Mouse (Mus musculus) gastrocnemius, postnatal 4 days (tissue): ENCODE results near the gene Tubgcp4. TPM values are rescaled to one million over a fixed set of nuclear protein-coding genes. Genes with fewer than 3 reads are reported as not detected.
"Not testable (repeated sequence)": the region's sequence is repeated elsewhere in the genome, so short reads cannot be mapped to it uniquely, and the experiment has no call there.

Source experiments
- DNase-seq, 2 experiments: peaks; one replicate each; pipeline ENCODE4 v3.0.0; 2021 to 2022; ENCODE audit warnings: low spot score in 2 of 2, mixed read lengths in 2 of 2
- long read RNA-seq, 2 experiments: library from polyadenylated mRNA; stranded (forward); transcript quantifications; one replicate each; pipeline ENCODE4 v2.0.0; 2021
- total RNA-seq, 2 experiments: library from RNA; stranded (reverse); gene quantifications; 2 replicates each; pipeline ENCODE4 v1.2.3; 2021

Tubgcp4 gene
- total RNA-seq = 10 to 100 TPM; 20.8 to 23.1 TPM
- long read RNA-seq, experiment 1, full-length matches to known transcripts = 9 of 14 reads
- long read RNA-seq, experiment 1, partial matches to known transcripts = 1 of 14 reads
- long read RNA-seq, experiment 1, other reads (novel, unspliced or antisense) = 4 of 14 reads
- long read RNA-seq, experiment 2, full-length matches to known transcripts = 18 of 24 reads
- long read RNA-seq, experiment 2, partial matches to known transcripts = 1 of 24 reads
- long read RNA-seq, experiment 2, other reads (novel, unspliced or antisense) = 5 of 24 reads

DNA sequence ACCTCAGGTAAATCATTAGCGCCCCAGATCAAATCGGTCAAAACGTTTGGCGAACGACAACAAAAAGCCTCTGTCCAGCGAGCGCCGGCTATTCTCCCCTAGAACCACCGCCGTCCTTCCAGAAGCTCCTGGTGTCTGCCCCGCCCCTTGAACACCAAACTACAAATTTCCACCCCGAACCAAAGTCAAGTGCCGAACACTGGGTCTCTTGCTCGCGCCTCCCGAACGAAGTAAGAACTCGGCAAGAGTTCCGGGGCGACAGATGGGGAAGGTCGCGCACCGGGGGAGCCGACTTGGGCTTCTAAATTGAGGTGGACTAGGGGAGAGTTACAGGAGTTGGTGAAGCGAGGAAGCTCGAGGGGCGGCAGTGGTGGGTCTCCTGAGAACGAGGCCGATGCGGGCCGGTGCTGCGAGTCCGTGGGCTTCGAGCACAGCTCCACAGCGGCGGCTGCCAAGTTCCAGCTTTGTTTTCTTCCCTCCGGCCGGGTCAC, at the start of gene Tubgcp4:
TSS of gene Tubgcp4 (plus strand) at position 174 of the 491 bp plus-strand sequence.
- DNase-seq = no peak

DNA sequence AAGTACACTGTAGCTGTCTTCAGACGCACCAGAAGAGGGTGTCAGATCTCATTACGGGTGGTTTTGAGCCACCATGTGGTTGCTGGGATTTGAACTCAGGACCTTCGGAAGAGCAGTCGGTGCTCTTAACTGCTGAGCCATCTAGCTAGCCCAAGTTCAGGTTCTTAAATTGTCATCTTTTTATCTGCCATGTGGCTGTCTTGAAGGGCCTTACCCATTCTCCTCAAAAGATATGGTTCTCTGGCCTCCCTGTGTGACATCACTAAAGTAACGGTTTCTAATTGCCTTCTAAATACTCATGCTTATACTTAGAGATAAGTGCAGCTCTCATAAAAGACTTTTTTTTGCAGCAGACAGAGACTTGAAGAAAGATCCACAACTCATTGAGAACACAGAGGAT, 44.2 kb upstream of the Tubgcp4 start:
- DNase-seq = not testable (repeated sequence)

DNA sequence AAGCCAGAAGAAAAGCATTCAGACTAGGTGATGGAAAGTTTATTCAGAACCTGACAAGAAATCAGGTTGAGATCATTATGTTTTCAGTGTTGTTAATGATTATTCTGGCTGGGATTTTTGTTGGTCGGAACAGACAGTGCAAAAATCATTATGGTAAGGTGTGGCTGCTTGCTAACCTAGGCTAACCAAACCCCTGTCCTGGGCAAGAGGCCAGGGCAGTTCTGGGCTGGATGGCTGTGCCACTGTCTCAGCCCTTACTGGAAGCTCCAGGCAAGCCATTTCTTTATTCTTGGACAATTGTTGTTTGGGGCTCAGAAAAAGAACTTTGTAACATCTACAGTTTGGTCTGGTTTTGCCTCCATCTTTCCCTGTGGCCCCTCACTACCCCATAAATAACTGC, 42.9 kb upstream of the Tubgcp4 start:
- DNase-seq = no peak

DNA sequence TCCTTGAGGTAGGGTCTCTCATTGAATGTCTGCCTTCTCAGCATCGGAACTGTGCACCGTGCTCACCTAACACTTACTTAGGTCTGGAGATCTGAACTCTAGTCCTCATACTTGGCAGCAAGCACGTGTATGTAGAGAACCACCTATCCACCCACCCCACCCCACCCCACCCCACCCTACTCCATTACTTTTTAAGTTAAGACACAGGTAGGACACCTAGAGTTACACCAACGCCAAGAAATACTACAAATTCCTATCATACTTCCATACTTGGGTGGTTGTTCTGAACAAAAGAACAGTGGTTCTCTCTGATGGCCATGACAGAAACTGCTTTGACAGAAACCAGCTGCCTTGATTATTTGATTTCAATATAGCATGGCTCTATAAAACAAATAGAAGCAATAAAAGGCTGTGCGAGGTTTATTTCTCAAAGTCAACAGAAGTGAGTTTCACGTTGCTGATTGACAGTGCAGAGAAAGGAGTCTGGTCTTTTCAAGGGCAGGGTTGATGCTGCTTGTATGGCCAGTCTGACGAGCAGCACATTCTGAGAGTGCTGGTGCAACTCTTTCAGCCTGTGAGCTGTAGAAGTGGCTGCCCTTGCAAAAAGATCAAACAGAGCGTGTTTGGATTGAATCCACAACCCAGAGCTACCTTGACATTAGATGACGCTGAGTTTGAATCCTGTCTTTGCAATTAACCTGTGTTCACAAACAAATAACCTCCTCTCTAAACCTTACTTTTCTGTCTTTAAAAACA, 41.4 kb upstream of the Tubgcp4 start:
- no peak for DNase-seq

DNA sequence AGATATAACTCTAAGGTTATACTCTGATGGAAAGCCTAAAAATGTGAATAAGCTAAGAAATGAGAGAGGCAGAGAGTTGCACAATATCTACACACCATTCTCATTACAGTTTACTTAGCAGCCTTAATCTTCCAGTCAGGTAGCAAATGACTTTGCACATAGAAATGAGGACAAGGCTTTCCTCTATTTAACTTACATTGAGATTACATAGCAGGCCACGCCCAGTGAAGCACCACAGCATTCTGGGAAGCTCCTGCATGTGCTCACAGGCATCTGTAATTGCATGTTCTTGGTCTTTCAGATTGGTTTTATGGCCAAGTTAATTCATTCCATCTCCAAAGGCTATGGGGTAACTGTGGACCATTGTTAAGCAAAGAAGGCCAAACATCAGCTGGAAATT, 37.6 kb upstream of the Tubgcp4 start:
- no peak for DNase-seq

DNA sequence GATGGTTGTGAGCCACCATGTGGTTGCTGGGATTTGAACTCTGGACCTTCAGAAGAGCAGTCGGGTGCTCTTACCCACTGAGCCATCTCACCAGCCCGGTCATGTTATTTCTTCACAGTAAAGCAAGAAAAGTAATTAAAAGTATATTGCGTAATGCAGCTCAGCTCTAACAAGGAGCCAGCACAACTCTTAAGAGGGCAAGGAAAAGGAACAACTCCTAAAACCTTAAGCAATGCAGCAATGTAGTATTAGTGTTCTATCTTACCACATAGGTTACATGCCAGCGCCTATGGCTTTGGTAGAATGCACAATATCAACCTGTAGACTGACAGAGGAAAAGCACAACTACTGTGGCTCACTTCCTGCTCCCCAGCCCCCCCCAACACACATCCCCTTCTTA, 33.1 kb upstream of the Tubgcp4 start:
- DNase-seq = no peak

DNA sequence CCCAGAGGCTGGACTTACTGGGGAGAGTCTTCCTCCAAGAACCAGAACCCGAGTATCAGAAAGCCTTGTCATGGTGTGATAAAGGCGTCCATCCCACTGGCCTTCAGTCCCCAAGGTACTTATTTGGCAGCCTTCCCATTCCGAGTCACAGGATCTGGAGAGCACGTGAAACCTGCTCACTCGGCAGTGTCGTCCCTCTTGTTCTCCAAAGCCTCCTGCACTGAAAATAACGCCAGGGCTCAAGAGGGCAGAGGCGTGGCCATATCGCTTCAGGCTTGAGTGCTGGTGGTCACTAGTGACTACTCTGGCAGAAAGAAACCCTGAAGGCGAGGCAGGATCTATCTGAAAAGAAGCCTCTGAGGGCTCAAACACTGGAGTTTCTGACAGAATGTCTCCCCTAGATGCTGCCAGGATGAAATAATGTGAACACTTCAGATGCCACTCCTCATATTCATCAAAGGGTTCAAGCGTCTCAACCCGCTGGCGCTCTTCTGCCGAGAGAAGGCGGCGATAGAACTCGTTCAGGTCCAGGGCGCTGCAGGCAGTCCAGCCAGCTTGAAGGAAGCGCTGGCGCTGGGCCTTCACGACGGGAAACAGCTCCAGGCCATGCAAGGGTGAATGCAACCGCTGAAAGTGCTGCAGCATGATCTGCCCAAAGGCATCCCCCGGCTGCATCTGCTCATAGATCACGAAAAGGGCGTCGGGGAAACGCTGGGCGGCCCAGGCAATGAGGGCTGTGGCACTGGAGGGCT, 31.0 kb upstream of the Tubgcp4 start:
- DNase-seq = peak in 1 of 2 experiments; percentile 15

DNA sequence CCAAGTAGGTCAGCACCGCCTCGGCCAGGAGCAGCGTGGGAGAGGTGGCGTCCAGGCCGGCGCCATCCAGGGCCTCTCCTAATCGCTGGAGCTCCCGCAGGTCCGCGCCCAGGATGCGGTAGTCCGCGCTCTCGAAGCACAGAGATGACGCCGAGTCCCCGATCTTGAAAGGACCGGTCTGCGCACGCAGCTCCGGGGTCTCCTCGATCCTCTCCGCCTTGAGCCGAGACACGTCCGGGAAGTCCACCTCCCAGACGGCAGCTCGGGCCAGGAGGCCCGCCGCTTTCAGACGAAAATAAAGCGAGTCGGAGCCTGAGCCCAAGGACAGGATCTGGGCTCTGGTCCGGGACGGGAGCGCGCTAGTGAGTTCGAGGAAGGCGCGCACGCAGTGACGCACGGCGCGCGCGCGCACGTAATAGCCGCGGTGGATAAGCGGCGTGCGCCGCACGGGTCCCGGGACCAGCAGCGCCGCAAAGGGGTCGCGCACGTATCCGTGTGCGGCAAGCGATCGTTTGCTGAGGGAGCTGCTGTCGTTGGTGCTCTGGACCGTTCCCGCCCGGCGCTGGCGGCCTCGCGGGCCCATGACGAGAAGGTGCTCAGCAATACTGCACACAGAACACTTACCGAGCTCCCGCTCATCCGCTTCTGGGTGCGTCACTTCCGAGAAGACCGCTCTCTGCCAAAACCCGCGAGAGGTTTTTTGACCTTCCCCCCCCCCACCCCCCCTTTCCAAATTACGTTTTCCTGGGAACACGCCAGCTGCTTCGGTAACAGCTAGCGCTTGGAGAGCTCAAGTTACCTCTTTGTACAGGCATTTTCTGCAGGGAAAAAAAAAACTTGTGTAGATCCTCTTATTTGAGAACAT, 30.2 kb upstream of the Tubgcp4 start, which contains the start of the genes Adal and Lcmt2:
TSS of gene Adal (plus strand) at position 411 of the 865 bp plus-strand sequence.
TSS of gene Lcmt2 (minus strand) at position 636 of the 865 bp plus-strand sequence.
- DNase-seq = peak; percentile 79 to 89

DNA sequence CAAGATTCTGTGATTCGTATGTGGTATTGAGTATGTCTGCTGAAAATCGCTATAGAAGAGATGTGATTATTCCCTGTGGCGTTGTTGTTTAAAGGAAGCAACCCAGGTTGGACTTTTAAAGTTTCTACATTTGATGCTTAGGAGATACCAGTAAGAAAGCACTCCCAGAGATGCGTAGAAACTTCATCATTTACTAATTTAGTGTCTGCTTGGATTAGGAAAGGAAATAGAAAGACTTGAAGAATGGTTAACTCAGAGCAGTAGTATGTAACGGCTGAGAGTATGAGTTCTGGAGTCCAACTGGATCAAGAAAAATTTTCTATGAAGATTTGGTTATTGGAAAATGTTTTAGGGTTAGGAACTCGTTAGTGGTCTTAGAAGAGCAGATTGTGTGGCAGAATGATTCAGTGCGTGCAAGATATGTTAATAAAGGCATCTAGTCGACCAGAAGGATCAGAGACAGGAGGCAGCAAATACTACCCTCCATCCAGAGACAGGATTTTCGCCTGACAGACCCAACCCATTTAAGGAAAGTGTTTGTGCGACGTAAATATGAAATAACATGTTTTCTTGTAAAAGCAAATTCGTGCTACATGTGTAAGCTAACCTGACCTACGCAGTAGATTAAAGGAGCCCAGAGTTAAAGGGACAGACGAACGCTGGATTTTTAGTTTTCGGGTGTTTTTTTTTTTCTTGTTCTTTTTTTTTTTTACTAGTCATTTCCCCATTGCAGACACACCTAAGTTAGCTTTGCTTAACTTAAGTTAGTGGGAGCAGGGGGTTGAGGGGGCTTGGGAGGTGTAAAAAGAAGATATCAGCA, 29.0 kb upstream of the Tubgcp4 start:
- DNase-seq = no peak

DNA sequence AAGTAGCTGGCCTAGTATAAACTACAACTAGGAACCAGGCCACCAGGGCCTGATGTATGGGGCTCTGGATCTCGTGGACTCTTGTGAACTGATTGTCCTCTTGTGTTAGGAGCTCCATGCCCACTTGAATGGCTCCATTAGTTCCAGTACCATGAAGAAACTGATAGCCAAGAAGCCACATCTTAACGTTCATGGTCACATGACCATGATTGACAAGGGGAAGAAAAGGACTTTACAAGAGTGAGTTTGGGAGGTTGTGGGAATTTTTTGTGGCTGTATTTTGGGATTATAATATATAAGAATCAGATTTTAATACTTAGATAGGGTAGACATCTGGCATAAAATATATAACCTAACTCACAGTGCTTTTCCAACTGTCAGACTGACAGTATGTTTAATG, 28.0 kb upstream of the Tubgcp4 start:
- DNase-seq = no peak

DNA sequence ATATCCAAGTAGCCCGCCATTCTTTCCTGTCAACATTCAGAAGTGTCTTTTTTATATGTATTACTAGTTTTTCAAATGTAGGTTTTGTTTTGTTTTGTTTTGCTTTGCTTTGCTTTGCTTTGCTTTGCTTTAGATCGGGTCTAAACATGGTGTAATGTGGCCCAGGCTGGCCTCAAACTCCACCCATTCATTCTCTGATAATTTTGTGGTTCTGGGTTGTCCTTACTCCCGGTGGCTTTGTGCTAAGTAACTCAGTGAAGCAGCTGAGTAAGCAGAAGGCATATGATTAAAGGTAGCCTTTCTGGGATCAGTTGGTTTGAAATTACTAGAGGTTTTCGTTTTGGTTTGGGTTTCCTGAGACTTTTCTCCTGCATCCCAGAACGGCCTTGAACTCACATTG, 20.8 kb upstream of the Tubgcp4 start:
- DNase-seq = no peak

DNA sequence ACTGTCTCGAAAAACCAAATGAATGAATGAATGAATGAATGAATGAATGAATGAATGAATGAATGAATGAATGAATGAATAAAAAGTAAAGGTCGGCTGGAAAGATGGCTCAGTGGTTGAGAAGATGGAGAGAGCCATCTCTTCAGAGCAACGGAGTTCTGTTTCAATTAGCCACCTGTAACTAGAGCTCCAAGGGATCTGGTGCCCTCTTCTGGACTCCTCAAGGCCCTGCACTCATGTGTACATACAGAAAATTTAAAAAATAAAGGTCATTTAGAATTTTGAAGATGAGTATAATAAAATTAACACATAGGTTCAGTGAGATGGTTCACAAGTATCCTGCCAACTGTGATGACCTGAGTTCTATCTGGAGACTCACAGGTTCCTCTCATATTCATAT, 17.4 kb upstream of the Tubgcp4 start:
- no peak for DNase-seq

DNA sequence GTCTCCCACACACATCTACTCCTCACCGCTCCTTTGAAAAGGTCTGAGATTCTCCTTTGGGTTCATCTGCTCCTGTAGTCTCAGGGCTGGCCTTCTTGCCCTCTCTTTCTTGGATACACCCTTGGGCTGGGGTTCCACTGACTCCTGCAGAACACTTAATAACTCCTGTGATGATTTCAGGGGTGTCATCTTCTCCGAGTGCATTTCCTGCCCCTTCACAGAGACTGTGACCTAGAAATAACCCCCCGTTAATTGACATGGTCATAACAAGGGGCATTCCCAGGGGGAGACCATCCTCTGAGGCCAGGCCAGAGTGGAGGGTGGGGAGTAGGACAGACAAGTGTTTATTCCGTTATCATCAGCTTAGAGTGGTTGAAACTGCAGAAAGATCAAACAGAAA, 1.3 kb upstream of the Tubgcp4 start:
- no peak for DNase-seq

DNA sequence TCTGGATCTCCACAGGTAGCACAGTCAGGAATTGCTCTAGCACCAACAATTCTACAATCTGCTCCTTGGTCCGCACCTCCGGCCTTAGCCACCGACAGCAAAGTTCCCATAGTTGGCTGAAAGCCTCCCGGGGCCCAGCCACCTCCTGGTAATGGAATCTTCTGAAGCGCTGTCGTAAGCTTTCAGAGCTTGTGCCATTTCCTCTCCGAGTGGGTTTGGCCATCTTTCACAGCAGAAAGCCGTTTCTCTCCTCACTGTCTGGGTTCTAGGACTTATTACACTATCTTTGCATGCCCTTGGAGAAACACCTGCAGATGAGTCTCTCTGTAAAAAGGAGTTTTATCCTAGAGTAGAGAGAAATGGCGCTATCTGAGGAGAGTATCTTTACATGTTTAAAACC, 552 bp upstream of the Tubgcp4 start:
- peak in 1 of 2 experiments; percentile 29 for DNase-seq

DNA sequence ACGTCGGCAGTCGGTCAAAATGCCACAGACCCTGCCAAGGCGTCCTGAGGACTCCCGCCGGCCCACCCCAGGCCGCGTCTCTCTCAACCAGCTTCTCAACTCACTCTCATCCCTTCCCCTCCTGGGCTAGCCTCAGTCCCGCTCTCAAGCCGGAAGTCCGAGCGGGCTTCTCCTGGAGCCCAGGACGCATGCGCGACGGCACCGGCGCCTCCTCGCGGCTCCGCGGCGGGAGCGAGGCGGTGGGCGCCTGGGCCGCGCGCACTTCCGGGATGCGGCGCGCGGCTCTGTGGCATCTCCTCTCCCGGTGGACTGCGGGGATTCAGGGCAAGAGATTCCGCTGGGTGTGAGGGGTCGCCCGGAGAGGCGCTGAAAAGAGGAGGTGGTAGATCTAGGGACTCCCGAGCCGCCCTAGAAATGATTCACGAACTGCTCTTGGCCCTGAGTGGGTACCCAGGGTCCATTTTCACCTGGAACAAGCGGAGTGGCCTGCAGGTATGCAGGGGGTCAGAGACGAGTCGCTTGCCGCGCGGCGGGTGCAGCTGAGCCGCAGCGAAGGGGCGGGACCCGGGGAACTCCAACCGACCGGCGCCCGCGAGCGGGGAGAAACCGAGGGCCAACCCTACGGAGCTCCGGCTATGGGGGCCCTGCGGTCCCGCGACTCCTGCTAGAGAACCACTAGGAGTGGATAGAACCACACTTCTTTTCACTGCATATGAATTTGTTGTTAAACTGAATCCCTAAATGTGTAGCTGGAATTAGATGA, 707 bp downstream of the Tubgcp4 start, which contains the start of gene Zscan29:
TSS of gene Zscan29 (minus strand) at position 146 of the 763 bp plus-strand sequence.
- DNase-seq = peak; percentile 88 to 92

DNA sequence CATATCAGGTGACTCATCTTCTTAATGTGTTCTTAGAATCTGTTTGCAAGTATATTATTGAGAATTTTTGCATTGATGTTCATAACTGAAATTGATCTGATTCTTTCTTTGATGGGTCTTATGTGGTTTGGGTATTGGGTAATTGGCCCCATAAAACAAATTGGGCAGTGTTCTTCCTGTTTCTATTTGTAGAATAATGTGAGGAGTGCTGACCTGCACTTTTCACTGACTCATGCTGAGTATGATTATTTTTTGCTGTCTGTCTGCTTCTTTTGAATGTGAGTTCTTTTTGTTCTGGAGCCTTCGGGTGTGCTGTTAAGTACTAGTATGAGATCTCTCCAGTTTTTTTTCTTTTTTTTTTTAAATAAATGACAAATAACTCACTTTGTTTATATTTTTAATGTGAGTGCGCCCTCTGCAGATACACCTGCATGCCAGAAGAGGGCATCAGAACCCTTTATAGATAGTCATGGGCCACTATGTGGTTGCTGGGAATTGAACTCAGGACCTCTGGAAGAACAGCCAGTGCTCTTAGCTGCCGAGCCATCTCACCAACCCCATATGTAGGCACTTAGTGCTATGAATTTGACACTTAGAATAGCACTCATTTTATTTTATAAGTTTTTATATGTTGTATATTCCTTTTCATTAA, 8.5 kb downstream of the Tubgcp4 start:
- DNase-seq = no peak

DNA sequence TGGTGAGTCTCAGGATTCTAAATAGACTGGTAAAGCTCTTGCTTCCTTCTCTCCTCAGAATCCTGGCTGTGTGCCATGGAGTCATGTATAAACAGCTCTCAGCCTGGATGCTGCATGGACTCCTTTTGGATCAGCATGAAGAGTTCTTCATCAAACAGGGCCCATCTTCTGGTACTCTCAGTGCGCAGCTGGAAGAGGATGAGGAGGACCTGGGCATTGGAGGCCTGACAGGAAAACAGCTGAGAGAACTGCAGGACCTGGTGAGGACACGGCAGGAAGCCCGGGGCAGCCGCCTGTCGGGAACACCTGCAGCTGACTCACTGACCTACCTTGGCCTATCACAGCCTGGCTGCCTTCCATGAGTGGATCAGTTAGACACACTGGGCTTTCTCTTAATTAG, 13.0 kb downstream of the Tubgcp4 start:
- DNase-seq = no peak

DNA sequence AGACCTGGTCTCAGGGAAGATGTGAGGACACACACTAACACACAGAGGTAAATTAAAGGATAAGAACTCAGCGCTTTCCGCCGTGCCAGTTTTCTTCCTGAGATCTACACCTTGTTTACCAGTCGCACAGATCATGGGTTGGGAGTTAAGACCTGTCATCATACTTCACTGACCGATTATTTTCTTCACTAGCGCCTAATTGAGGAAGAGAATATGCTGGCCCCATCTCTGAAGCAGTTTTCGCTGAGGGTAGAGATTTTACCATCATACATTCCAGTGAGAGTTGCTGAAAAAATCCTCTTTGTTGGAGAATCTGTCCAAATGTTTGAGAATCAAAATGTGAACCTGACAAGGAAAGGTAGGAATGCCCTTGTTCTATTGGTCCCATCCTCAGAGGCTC, 13.7 kb downstream of the Tubgcp4 start:
- DNase-seq = no peak
